In genomic region chr10:91234709-91235108, GRCm38 (mm10) we compare ENCODE assay signal across 20 mouse cellular contexts. TPM values are rescaled to one million over a fixed set of nuclear protein-coding genes. Genes with fewer than 3 reads are reported as not detected.
DNase-seq lines count a peak whose midpoint lies in the region; ATAC-seq and TF ChIP-seq lines count a peak whose summit lies in the region.
"Had no signal": no experiment of that assay in that cellular context is flagged by ENCODE, and none has a peak within 500 bp of the region (broad histone marks: within the 10 kb centered on the region; RNA-seq: fewer than 3 reads in every experiment).

No protein-coding gene starts in this region.

- DNase-seq in lung, postnatal 0 days (ENCODE audit: low spot score): peak; percentile 6
- DNase-seq in lung, postnatal 36 days: no peak
- peak; percentile 57 for DNase-seq in gonadal fat pad, adult 2 months (ENCODE audit: low read depth)
- no peak for DNase-seq in forebrain, postnatal 0 days
- DNase-seq in T-cell, adult 2 months (ENCODE audit: low spot score): no peak
- no peak for DNase-seq in left cerebral cortex, postnatal 25 days (ENCODE audit: low spot score in 2 of 2)
- DNase-seq: adrenal gland, postnatal 10 days; cerebellum, adult 11-12 months; cerebellum, adult 9-11 months; cerebellum, postnatal 36 days; gastrocnemius, postnatal 36 days; heart, adult 2 months; heart, postnatal 14 days had no signal

- no peak overlapping the region for H3K27ac ChIP-seq in lung, postnatal 0 days (ENCODE audit: low read length)
- H3K27ac ChIP-seq in forebrain, postnatal 0 days (ENCODE audit: low read depth, low read length): no peak overlapping the region
- H3K27ac ChIP-seq: forebrain, embryonic 13.5 days; heart, adult 2 months; heart, embryonic 15.5 days; hindbrain, embryonic 14.5 days; intestine, embryonic 15.5 days had no signal

- intact Hi-C loops in left cerebral cortex, postnatal 25 days (cut with DNase I): loop anchor here (5.0 kb wide), 1 partner anchor 162 kb away; no protein-coding TSS in a partner anchor

- no peak overlapping the region for H3K9ac ChIP-seq in lung, postnatal 0 days (replicated peaks; ENCODE audit: low read depth)
- H3K9ac ChIP-seq in forebrain, postnatal 0 days: no peak overlapping the region
- H3K9ac ChIP-seq: forebrain, embryonic 13.5 days; heart, embryonic 15.5 days; hindbrain, embryonic 14.5 days; intestine, embryonic 15.5 days had no signal

- TF ChIP-seq EP300 in lung, postnatal 0 days (IDR thresholded peaks at IDR 0.05): no peak

- H3K4me2 ChIP-seq in lung, postnatal 0 days (replicated peaks; ENCODE audit: low read depth, low read length): no peak overlapping the region
- H3K4me2 ChIP-seq in forebrain, postnatal 0 days (ENCODE audit: low read depth): no peak overlapping the region
- H3K4me2 ChIP-seq: forebrain, embryonic 13.5 days; heart, embryonic 11.5 days; heart, embryonic 15.5 days; hindbrain, embryonic 14.5 days; intestine, embryonic 15.5 days had no signal

- no peak for TF ChIP-seq CTCF in lung, postnatal 0 days (IDR thresholded peaks at IDR 0.05)
- TF ChIP-seq CTCF in forebrain, postnatal 0 days (IDR thresholded peaks at IDR 0.05; ENCODE audit: low read depth): no peak

- H3K4me3 ChIP-seq in lung, postnatal 0 days (ENCODE audit: low read depth, low read length): no peak overlapping the region
- no peak overlapping the region for H3K4me3 ChIP-seq in forebrain, postnatal 0 days (ENCODE audit: low read depth, low read length)
- H3K4me3 ChIP-seq: forebrain, embryonic 13.5 days; heart, adult 2 months; heart, embryonic 15.5 days; intestine, embryonic 15.5 days had no signal

- no peaks in the 10 kb centered on the region for H3K27me3 ChIP-seq in lung, postnatal 0 days (replicated peaks; ENCODE audit: insufficient read depth, low read length)
- H3K27me3 ChIP-seq in forebrain, postnatal 0 days (ENCODE audit: insufficient read depth, low read length): no peaks in the 10 kb centered on the region
- H3K27me3 ChIP-seq: forebrain, embryonic 13.5 days; heart, embryonic 15.5 days; intestine, embryonic 15.5 days had no signal

- no peaks in the 10 kb centered on the region for H3K36me3 ChIP-seq in lung, postnatal 0 days (ENCODE audit: insufficient read depth, low read length)
- H3K36me3 ChIP-seq in forebrain, postnatal 0 days (ENCODE audit: insufficient read depth): no peaks in the 10 kb centered on the region
- H3K36me3 ChIP-seq: G1E; heart, embryonic 15.5 days; intestine, embryonic 15.5 days had no signal

- no peak for ATAC-seq in lung, postnatal 0 days
- ATAC-seq in monocyte, adult 5-6 weeks (replicated peaks; ENCODE audit: insufficient number of reproducible peaks, low FRiP score, low TSS enrichment, poor library complexity, severe bottlenecking): peak; percentile 63; the same call in 1 of the 2 replicates
- no peak for ATAC-seq in forebrain, postnatal 0 days
- ATAC-seq: forebrain, embryonic 13.5 days; intestine, embryonic 15.5 days had no signal

- H3K4me1 ChIP-seq in lung, postnatal 0 days (ENCODE audit: insufficient read depth, low read depth, low read length): peaks cover 12% of the 10 kb centered on the region; the same call in 1 of the 2 replicates
- H3K4me1 ChIP-seq in forebrain, postnatal 0 days (ENCODE audit: insufficient read depth): 0 out of 2 replicates have a peak, but pooled peaks cover 3% of the 10 kb centered on the region
- H3K4me1 ChIP-seq: intestine, embryonic 15.5 days had no signal

- WGBS in lung, postnatal 0 days: 62% methylated on average over 3 of the region's 3 CpGs
- 86% methylated on average over 3 of the region's 3 CpGs for WGBS in forebrain, postnatal 0 days

- H3K9me3 ChIP-seq in lung, postnatal 0 days (ENCODE audit: low read length): no peaks in the 10 kb centered on the region
- no peaks in the 10 kb centered on the region for H3K9me3 ChIP-seq in forebrain, postnatal 0 days (ENCODE audit: low read length)
- H3K9me3 ChIP-seq: forebrain, embryonic 13.5 days; G1E; heart, embryonic 15.5 days; intestine, embryonic 15.5 days had no signal

RNA-seq across cellular contexts. Expression of gene Tmpo, which starts 53.6 kb away (rescaled TPM):
- polyA plus RNA-seq in lung, postnatal 0 days (2015; fragmentation: Nextera tagmentation; extraction: Ambion mirVana): 53.3 and 67.4 TPM in 2 replicates
- 22.4 and 29.5 TPM in 2 replicates for polyA plus RNA-seq in gonadal fat pad, adult 2 months (2012; rRNA removed)
- total RNA-seq in monocyte, adult 5-6 weeks (2017): 237 to 305 TPM (median 300 TPM) in 3 replicates
- 126 and 149 TPM in 2 replicates for total RNA-seq in forebrain, postnatal 0 days (2014; rRNA removed)
- 61.3 and 62.8 TPM in 2 replicates for polyA plus RNA-seq in forebrain, postnatal 0 days (2015; fragmentation: Nextera tagmentation; extraction: Ambion mirVana)
- 10 to 100 TPM; 39.7 to 41.5 TPM for total RNA-seq in left cerebral cortex, postnatal 25 days (2021)

Comparison
In these comparisons a context has a peak if more than half of its experiments do, and no peak if none do; other contexts are left out.
1. DNase-seq: peak in lung, postnatal 0 days (single experiment) and gonadal fat pad, adult 2 months (single experiment); none in lung, postnatal 36 days (single experiment), forebrain, postnatal 0 days (single experiment), T-cell, adult 2 months (single experiment) and left cerebral cortex, postnatal 25 days (0 of 2).